Mouse (Mus musculus) myocyte (in vitro differentiated cells): ENCODE data around the gene Mamdc2. TPM values are rescaled to one million over a fixed set of nuclear protein-coding genes. Genes with fewer than 3 reads are reported as not detected.

Source experiments
- H3K27me3 ChIP-seq: one replicate; pipeline ENCODE4 v1.6.1; 2011; ENCODE audit not compliant: control insufficient read depth, insufficient read depth, insufficient read length
- H3K36me3 ChIP-seq: one replicate; pipeline ENCODE4 v1.6.1; 2011; ENCODE audit not compliant: control insufficient read depth, insufficient read depth
- H3K4me2 ChIP-seq: one replicate; pipeline ENCODE4 v1.6.1; 2011; ENCODE audit warnings: low read depth, control low read depth
- H3K4me3 ChIP-seq: one replicate; pipeline ENCODE4 v1.5.1; 2011; ENCODE audit warnings: mild to moderate bottlenecking, control low read depth, moderate library complexity
- H3K79me2 ChIP-seq: one replicate; pipeline ENCODE4 v1.6.1; 2011; ENCODE audit not compliant: control insufficient read depth, insufficient read depth
- H3ac ChIP-seq: one replicate; pipeline ENCODE4 v1.6.1; 2011; ENCODE audit not compliant: control insufficient read depth, insufficient read length
- CEBPB ChIP-seq: IDR thresholded peaks from 2 replicates; pipeline ENCODE4 v1.6.1; 2011; ENCODE audit warnings: mild to moderate bottlenecking, moderate library complexity; ENCODE audit not compliant: poor library complexity, insufficient read depth, severe bottlenecking
- E2F4 ChIP-seq: IDR thresholded peaks from one replicate; pipeline ENCODE4 v1.6.1; 2011; ENCODE audit warnings: mild to moderate bottlenecking, control low read depth, moderate library complexity; ENCODE audit not compliant: insufficient read depth
- MAX ChIP-seq: IDR thresholded peaks from one replicate; pipeline ENCODE4 v1.6.1; 2011; ENCODE audit warnings: low read depth, mild to moderate bottlenecking, control low read depth
- MYOD1 ChIP-seq, 3 experiments: IDR thresholded peaks; one replicate each; pipeline ENCODE4 v1.6.1; 2011; ENCODE audit warnings: control low read depth in 2 of 3, low read depth in 2 of 3, mild to moderate bottlenecking in 2 of 3, moderate library complexity in 1 of 3; ENCODE audit not compliant: insufficient read length in 2 of 3, control insufficient read depth in 1 of 3
- MYOG ChIP-seq, 3 experiments: IDR thresholded peaks; one replicate each; pipeline ENCODE4 v1.6.1; 2011; ENCODE audit warnings: control low read depth in 2 of 3, low read depth in 2 of 3, mild to moderate bottlenecking in 2 of 3; ENCODE audit not compliant: insufficient read length in 2 of 3, control insufficient read depth in 1 of 3, insufficient read depth in 1 of 3
- POLR2A ChIP-seq: IDR thresholded peaks from one replicate; pipeline ENCODE4 v1.6.1; 2011; ENCODE audit warnings: low read depth, mild to moderate bottlenecking, control low read depth, moderate library complexity; ENCODE audit not compliant: insufficient read length
- POLR2AphosphoS2 ChIP-seq: IDR thresholded peaks from one replicate; pipeline ENCODE4 v1.6.1; 2011; ENCODE audit warnings: low read depth, control low read depth; ENCODE audit not compliant: insufficient read length
- REST ChIP-seq: IDR thresholded peaks from one replicate; pipeline ENCODE4 v1.6.1; 2011; ENCODE audit warnings: mild to moderate bottlenecking, control low read depth, moderate library complexity; ENCODE audit not compliant: insufficient read depth, insufficient read length
- SRF ChIP-seq: IDR thresholded peaks from one replicate; pipeline ENCODE4 v1.6.1; 2011; ENCODE audit warnings: low read depth; ENCODE audit not compliant: control insufficient read depth, insufficient read length
- TCF12 ChIP-seq: IDR thresholded peaks from one replicate; pipeline ENCODE4 v1.6.1; 2011; ENCODE audit warnings: mild to moderate bottlenecking, control low read depth; ENCODE audit not compliant: poor library complexity, insufficient read depth, severe bottlenecking
- TCF3 ChIP-seq: IDR thresholded peaks from one replicate; pipeline ENCODE4 v1.6.1; 2011; ENCODE audit warnings: low read depth, control low read depth; ENCODE audit not compliant: insufficient read length
- USF1 ChIP-seq: IDR thresholded peaks from one replicate; pipeline ENCODE4 v1.6.1; 2011; ENCODE audit warnings: low read depth, mild to moderate bottlenecking, control low read depth, moderate library complexity
- polyA plus RNA-seq: library from polyadenylated mRNA; unstranded; fragments of >200 nt; fragmentation: generic; extraction: Trizol; gene quantifications from one replicate; pipeline ENCODE4 v1.2.1, GENCODE M21; 2012; ENCODE audit warnings: missing spikeins

Gene Mamdc2
- polyA plus RNA-seq, 1 experiment = 13.4 TPM

DNA sequence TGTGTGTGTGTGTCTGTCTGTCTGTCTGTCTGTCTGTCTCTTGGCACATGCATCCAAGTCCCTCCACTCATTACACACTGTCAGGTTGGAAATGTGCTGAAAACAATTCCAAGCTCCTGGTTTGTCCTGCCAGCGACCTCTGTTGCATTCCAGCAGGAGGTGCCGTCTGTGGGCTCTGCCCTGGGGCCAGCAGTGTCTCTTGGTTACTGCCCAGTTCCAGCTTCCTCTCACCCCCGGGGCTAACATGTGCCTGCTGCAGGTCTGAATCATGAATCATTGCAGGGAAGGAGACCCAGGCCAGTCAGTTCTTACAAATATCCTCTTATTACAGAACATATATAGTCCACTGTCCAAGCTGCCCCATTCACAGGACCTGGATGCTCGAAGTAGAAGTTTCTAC, 9.2 kb upstream of the Mamdc2 start:
- Histone ChIP-seq H3K27me3 (no peaks in the 10 kb centered on the region), H3K4me2 (no peak overlapping the region), H3ac (no peak overlapping the region), H3K4me3 (no peak overlapping the region), H3K79me2 (no peaks in the 10 kb centered on the region), H3K36me3 (no peaks in the 10 kb centered on the region)
- peak in 1 of 3 experiments; percentile 82 for TF ChIP-seq MYOG (IDR thresholded peaks at IDR 0.05; ENCODE audit: control insufficient read depth in 1 of 3, insufficient read depth in 1 of 3, insufficient read length in 2 of 3, low read depth in 2 of 3)
- TF ChIP-seq POLR2A = no peak
- peak in 1 of 3 experiments; percentile 69 for TF ChIP-seq MYOD1 (IDR thresholded peaks at IDR 0.05; ENCODE audit: control insufficient read depth in 1 of 3, insufficient read length in 2 of 3, low read depth in 2 of 3)
- TF ChIP-seq E2F4 = no peak
- no peak for TF ChIP-seq REST
- TF ChIP-seq TCF12 = no peak

DNA sequence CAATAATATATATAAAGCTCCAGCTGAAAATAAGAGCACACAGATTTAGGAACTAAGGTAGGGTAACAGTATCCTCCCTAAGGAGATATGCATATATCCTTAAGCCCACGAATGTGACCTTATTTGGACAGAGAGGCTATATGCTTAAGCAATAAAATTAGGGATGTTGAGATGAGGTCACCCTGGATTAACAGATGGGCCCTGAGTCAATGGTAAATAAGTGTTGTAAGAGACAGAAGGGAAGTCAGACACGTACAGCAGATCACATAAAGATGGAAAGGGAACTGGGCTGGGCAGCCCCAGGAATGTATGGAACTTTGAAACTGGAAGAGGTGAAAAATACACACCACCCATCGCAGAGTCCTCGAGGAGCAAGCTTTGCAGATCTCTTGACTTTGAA, 3.1 kb upstream of the Mamdc2 start:
- Histone ChIP-seq H3K4me2 (no peak overlapping the region), H3K4me3 (no peak overlapping the region), H3K36me3 (no peaks in the 10 kb centered on the region), H3K79me2 (no peaks in the 10 kb centered on the region), H3ac (no peak overlapping the region), H3K27me3 (no peaks in the 10 kb centered on the region)
- TF ChIP-seq SRF = no peak
- no peak for TF ChIP-seq MYOG (IDR thresholded peaks at IDR 0.05; ENCODE audit: control insufficient read depth in 1 of 3, insufficient read depth in 1 of 3, insufficient read length in 2 of 3, low read depth in 2 of 3)
- TF ChIP-seq MAX = no peak
- TF ChIP-seq TCF12 = no peak
- no peak for TF ChIP-seq CEBPB
- TF ChIP-seq REST = no peak
- TF ChIP-seq MYOD1 (IDR thresholded peaks at IDR 0.05; ENCODE audit: control insufficient read depth in 1 of 3, insufficient read length in 2 of 3, low read depth in 2 of 3) = no peak
- no peak for TF ChIP-seq USF1
- TF ChIP-seq POLR2A = no peak
- TF ChIP-seq TCF3 = no peak
- TF ChIP-seq E2F4 = no peak
- TF ChIP-seq POLR2AphosphoS2 = no peak

DNA sequence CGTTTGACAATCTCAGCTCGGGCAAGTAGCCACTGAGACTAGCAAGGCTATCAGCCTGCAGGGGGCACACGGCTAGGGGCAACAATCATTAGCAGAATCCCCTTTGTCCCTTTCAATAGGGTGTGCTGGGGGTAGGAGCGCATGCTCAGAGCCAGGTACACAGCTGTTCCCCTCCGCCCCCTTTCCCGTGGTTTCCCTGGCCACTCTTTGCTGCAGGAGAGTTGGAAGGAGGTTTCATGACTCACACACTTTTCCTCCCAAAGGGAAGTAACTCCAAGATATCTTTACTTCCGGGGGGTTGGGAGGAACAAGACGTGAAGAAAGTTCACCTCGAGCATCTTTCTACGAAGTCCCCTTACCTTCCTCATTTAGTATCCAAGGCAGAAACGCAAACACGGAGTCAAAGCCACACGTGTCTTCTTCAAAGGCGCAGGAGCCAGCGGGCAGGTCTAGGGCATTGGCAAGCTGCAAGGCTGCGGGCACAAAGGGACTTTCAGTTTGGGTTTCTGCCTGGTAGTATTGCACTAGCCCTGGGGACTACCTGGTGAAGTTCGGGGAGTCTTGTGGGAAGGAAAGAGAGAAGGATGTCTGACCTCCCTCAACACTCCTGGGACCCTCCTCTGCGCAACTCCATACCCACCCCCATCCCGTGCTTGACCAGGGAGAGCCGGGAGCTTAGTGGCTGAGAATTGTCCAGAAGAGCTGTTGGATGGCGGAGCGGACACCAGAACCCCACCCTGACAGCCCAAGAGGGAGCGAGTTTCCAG, 838 bp downstream of the Mamdc2 start:
- Histone ChIP-seq H3K27me3 (no peaks in the 10 kb centered on the region), H3K4me3 (peak overlapping the region; percentile 40), H3K4me2 (peak overlapping the region; percentile 96), H3K36me3 (no peaks in the 10 kb centered on the region), H3K79me2 (no peaks in the 10 kb centered on the region), H3ac (peak overlapping the region; percentile 3)
- peak in 1 of 3 experiments; percentile 63 for TF ChIP-seq MYOG (IDR thresholded peaks at IDR 0.05; ENCODE audit: control insufficient read depth in 1 of 3, insufficient read depth in 1 of 3, insufficient read length in 2 of 3, low read depth in 2 of 3)
- TF ChIP-seq MYOD1 (IDR thresholded peaks at IDR 0.05; ENCODE audit: control insufficient read depth in 1 of 3, insufficient read length in 2 of 3, low read depth in 2 of 3) = peak in 2 of 3 experiments; percentile 35 to 85
- no peak for TF ChIP-seq POLR2AphosphoS2
- TF ChIP-seq CEBPB = no peak
- TF ChIP-seq USF1 = no peak

DNA sequence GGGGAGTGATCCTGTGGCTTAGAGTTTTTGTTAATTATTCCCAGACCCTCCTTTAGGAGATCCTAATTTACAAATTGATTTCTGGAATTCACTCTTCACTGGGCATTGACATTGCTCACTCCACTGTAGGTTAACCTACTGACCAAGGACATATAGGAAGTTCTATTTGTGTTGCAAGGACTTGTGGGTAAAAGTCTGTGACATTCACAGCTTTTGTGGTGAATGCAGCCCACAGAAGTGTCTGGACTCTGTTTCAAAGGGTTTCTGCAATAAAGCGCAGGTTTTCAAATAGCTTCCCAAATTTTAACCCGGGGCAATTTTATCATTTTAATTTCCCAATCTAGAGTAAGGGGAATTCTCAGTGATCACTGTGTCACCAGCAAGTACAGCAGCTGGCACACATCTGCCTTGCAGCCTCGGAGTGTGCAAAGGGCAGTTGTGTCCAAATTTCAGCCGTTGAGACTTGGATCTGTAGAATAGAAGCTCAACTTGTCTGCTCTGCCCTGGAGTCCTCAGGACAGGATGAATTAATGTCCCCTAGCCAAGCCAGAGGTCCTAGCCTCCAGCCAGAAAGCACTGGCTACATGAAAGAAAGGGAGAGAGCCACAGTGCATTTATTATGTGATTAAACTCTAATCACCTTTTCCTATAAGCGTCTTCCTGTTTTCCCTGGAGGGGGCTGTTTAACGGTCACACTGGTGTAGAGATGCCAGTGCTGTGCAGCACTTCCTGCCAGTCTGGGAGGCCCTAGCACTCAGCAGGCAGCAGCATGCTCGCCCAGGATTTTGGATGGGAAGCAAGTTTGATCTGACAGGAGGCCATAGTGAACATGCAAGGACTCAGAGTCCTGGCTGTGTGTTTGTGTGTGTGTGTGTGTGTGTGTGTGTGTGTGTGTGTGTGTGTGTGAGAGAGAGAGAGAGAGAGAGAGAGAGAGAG, 3.1 kb downstream of the Mamdc2 start:
- Histone ChIP-seq H3K4me2 (no peak overlapping the region), H3ac (no peak overlapping the region), H3K4me3 (no peak overlapping the region), H3K36me3 (no peaks in the 10 kb centered on the region), H3K79me2 (no peaks in the 10 kb centered on the region), H3K27me3 (no peaks in the 10 kb centered on the region)
- TF ChIP-seq MYOG (IDR thresholded peaks at IDR 0.05; ENCODE audit: control insufficient read depth in 1 of 3, insufficient read depth in 1 of 3, insufficient read length in 2 of 3, low read depth in 2 of 3) (no peak), POLR2AphosphoS2 (no peak), TCF3 (no peak), E2F4 (no peak), USF1 (no peak), MAX (no peak), CEBPB (no peak), REST (no peak), MYOD1 (IDR thresholded peaks at IDR 0.05; ENCODE audit: control insufficient read depth in 1 of 3, insufficient read length in 2 of 3, low read depth in 2 of 3) (no peak), TCF12 (no peak), SRF (no peak), POLR2A (no peak)
